Mouse (Mus musculus): Measurements from ENCODE around the gene Cckbr.

DNA sequence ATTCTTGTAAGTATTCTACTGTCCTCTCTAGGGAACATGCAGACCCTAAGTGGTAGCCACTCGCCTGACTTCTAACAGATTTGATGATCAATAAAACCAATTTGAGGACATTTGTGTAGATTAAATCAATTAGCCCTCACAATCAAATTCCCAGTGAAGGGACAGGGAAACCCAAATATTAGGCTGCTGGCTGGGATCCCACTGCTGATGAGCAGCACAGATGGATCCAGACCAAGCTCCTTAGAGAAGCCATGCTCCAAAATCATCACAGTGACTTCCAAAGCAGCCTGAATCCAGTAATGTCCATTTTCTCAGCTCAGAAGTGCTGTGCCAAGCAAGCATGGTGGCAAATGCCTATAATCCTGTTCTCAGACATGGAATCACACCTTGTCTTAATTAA lies 74.1 kb downstream of the Cckbr start:
- TF ChIP-seq GATA1 (IDR thresholded peaks at IDR 0.05; ENCODE audit: borderline replicate concordance, low read length) (no peak), FLI1 (IDR thresholded peaks at IDR 0.05; ENCODE audit: low read length) (no peak)
